Mouse (Mus musculus): ENCODE results near the gene Cep104. TPM values are rescaled to one million over a fixed set of nuclear protein-coding genes. Genes with fewer than 3 reads are reported as not detected.
A peak's percentile ranks its signal among the peaks of the same experiment; 100 is the strongest.

Gene Cep104
- polyA plus RNA-seq, 1 experiment from 2014 or later = 8.7 TPM

- Histone ChIP-seq H3K4me2 (ENCODE audit: low read length) (no peak overlapping the region), H3K27me3 (ENCODE audit: insufficient read depth, low read length) (no peaks in the 10 kb centered on the region), H3K36me3 (ENCODE audit: insufficient read depth, low read length) (peaks cover 15% of the 10 kb centered on the region), H3K4me3 (replicated peaks; ENCODE audit: low read depth, low read length) (no peak overlapping the region), H3K9ac (ENCODE audit: low read depth, low read length) (no peak overlapping the region), H3K4me1 (replicated peaks; ENCODE audit: insufficient read depth, low read length) (peaks cover 2% of the 10 kb centered on the region), H3K9me3 (replicated peaks; ENCODE audit: low read length) (no peaks in the 10 kb centered on the region), H3K27ac (no peak overlapping the region)
- 62% methylated on average over 4 of the region's 4 CpGs for WGBS
- no peak for DNase-seq (ENCODE audit: low spot score)
- TF ChIP-seq CTCF (IDR thresholded peaks at IDR 0.05; ENCODE audit: low read depth) = no peak
- ATAC-seq (replicated peaks; ENCODE audit: low FRiP score, low read depth) = no peak
Measured at GRCm38 (mm10) chr4:154007759-154008158, 32.8 kb downstream of the Cep104 start.

GRCm38 (mm10) chr4:154010907-154011645, 36.1 kb downstream of the Cep104 start:
- DNase-seq (ENCODE audit: low spot score) = no peak
- WGBS = 26% methylated on average over 13 of the region's 13 CpGs
- no peaks in the 10 kb centered on the region for H3K27me3 ChIP-seq (ENCODE audit: insufficient read depth, low read length)
- no peak for TF ChIP-seq CTCF (IDR thresholded peaks at IDR 0.05; ENCODE audit: low read depth)
- peak overlapping the region; percentile 99 for H3K4me3 ChIP-seq (replicated peaks; ENCODE audit: low read depth, low read length)
- peak overlapping the region; percentile 97 for H3K9ac ChIP-seq (ENCODE audit: low read depth, low read length)
- peak; percentile 61 for ATAC-seq (replicated peaks; ENCODE audit: low FRiP score, low read depth)
- peaks cover 11% of the 10 kb centered on the region for H3K4me1 ChIP-seq (replicated peaks; ENCODE audit: insufficient read depth, low read length)
- H3K9me3 ChIP-seq (replicated peaks; ENCODE audit: low read length) = no peaks in the 10 kb centered on the region
- H3K36me3 ChIP-seq (ENCODE audit: insufficient read depth, low read length) = peaks cover 7% of the 10 kb centered on the region; the same call in 1 of the 2 replicates
- H3K27ac ChIP-seq = peak overlapping the region; percentile 31; the same call in 1 of the 2 replicates
- peak overlapping the region; percentile 98 for H3K4me2 ChIP-seq (ENCODE audit: low read length)

- Histone ChIP-seq H3K27ac (peak within 1 kb of the TSS; percentile 85), H3K36me3 (ENCODE audit: insufficient read depth, low read length) (peaks cover 9% of the 10 kb centered on the region; the same call in 1 of the 2 replicates), H3K27me3 (ENCODE audit: insufficient read depth, low read length) (no peaks in the 10 kb centered on the region), H3K9me3 (replicated peaks; ENCODE audit: low read length) (no peaks in the 10 kb centered on the region), H3K4me1 (replicated peaks; ENCODE audit: insufficient read depth, low read length) (peaks cover 11% of the 10 kb centered on the region), H3K4me3 (replicated peaks; ENCODE audit: low read depth, low read length) (peak within 1 kb of the TSS; percentile 99), H3K4me2 (ENCODE audit: low read length) (peak within 1 kb of the TSS; percentile 98), H3K9ac (ENCODE audit: low read depth, low read length) (peak within 1 kb of the TSS; percentile 97)
- DNase-seq (ENCODE audit: low spot score) (peak; percentile 95), ATAC-seq (replicated peaks; ENCODE audit: low FRiP score, low read depth) (peak; percentile 93)
- under 1% methylated on average over 47 of the region's 59 CpGs for WGBS
- peak; percentile 2; the same call in 1 of the 2 replicates for TF ChIP-seq CTCF (IDR thresholded peaks at IDR 0.05; ENCODE audit: low read depth)
Measured at GRCm38 (mm10) chr4:154011646-154012089, 36.7 kb downstream of the Cep104 start, which contains the start of gene Lrrc47. TSS of gene Lrrc47 (plus strand) at chr4:154011731.

- peak overlapping the region; percentile 98 for H3K4me2 ChIP-seq (ENCODE audit: low read length)
- 2% methylated on average over 55 of the region's 55 CpGs for WGBS
- H3K4me1 ChIP-seq (replicated peaks; ENCODE audit: insufficient read depth, low read length) = peaks cover 11% of the 10 kb centered on the region
- DNase-seq (ENCODE audit: low spot score) (no peak), ATAC-seq (replicated peaks; ENCODE audit: low FRiP score, low read depth) (no peak)
- no peak for TF ChIP-seq CTCF (IDR thresholded peaks at IDR 0.05; ENCODE audit: low read depth)
- H3K36me3 ChIP-seq (ENCODE audit: insufficient read depth, low read length) = peaks cover 15% of the 10 kb centered on the region
- peak overlapping the region; percentile 85 for H3K27ac ChIP-seq
- no peaks in the 10 kb centered on the region for H3K9me3 ChIP-seq (replicated peaks; ENCODE audit: low read length)
- no peaks in the 10 kb centered on the region for H3K27me3 ChIP-seq (ENCODE audit: insufficient read depth, low read length)
- H3K4me3 ChIP-seq (replicated peaks; ENCODE audit: low read depth, low read length) = peak overlapping the region; percentile 99
- H3K9ac ChIP-seq (ENCODE audit: low read depth, low read length) = peak overlapping the region; percentile 97
Measured at GRCm38 (mm10) chr4:154012132-154012882, 37.3 kb downstream of the Cep104 start.

GRCm38 (mm10) chr4:154015476-154015875, 40.5 kb downstream of the Cep104 start:
- Histone ChIP-seq H3K9me3 (replicated peaks; ENCODE audit: low read length) (no peaks in the 10 kb centered on the region), H3K36me3 (ENCODE audit: insufficient read depth, low read length) (peaks cover 43% of the 10 kb centered on the region)

GRCm38 (mm10) chr4:154019571-154019970, 44.6 kb downstream of the Cep104 start:
- peaks cover 57% of the 10 kb centered on the region for H3K36me3 ChIP-seq (ENCODE audit: insufficient read depth, low read length)

More at GRCm38 (mm10) chr4:154015476-154015875, 40.5 kb downstream of the Cep104 start:
- H3K4me1 ChIP-seq (replicated peaks; ENCODE audit: insufficient read depth, low read length) = peaks cover 11% of the 10 kb centered on the region
- H3K27me3 ChIP-seq (ENCODE audit: insufficient read depth, low read length) = no peaks in the 10 kb centered on the region
- ATAC-seq (replicated peaks; ENCODE audit: low FRiP score, low read depth) (no peak), DNase-seq (ENCODE audit: low spot score) (no peak)
- H3K27ac ChIP-seq = no peak overlapping the region
- no peak overlapping the region for H3K4me2 ChIP-seq (ENCODE audit: low read length)
- 94% methylated on average over 11 of the region's 11 CpGs for WGBS
- no peak overlapping the region for H3K9ac ChIP-seq (ENCODE audit: low read depth, low read length)
- no peak for TF ChIP-seq CTCF (IDR thresholded peaks at IDR 0.05; ENCODE audit: low read depth)
- H3K4me3 ChIP-seq (replicated peaks; ENCODE audit: low read depth, low read length) = no peak overlapping the region

More at GRCm38 (mm10) chr4:154019571-154019970, 44.6 kb downstream of the Cep104 start:
- no peak overlapping the region for H3K27ac ChIP-seq
- peaks cover 18% of the 10 kb centered on the region; the same call in 1 of the 2 replicates for H3K4me1 ChIP-seq (replicated peaks; ENCODE audit: insufficient read depth, low read length)
- H3K4me2 ChIP-seq (ENCODE audit: low read length) = no peak overlapping the region
- H3K9me3 ChIP-seq (replicated peaks; ENCODE audit: low read length) = no peaks in the 10 kb centered on the region
- peak; percentile 69 for TF ChIP-seq CTCF (IDR thresholded peaks at IDR 0.05; ENCODE audit: low read depth)
- WGBS = 78% methylated on average over 7 of the region's 7 CpGs
- no peak for ATAC-seq (replicated peaks; ENCODE audit: low FRiP score, low read depth)
- no peaks in the 10 kb centered on the region for H3K27me3 ChIP-seq (ENCODE audit: insufficient read depth, low read length)
- no peak overlapping the region for H3K4me3 ChIP-seq (replicated peaks; ENCODE audit: low read depth, low read length)
- H3K9ac ChIP-seq (ENCODE audit: low read depth, low read length) = no peak overlapping the region
- peak; percentile 30 for DNase-seq (ENCODE audit: low spot score)

Data from kidney, postnatal 0 days (tissue).